Mouse (Mus musculus) ovary, adult 2 months (tissue): ENCODE results near the gene Scgb1b19. TPM values are rescaled to one million over a fixed set of nuclear protein-coding genes. Genes with fewer than 3 reads are reported as not detected.

Experiments used
- polyA plus RNA-seq: library from polyadenylated mRNA; depleted of rRNA; stranded (reverse); fragments of >200 nt; gene quantifications from 2 replicates; pipeline ENCODE4 v1.2.3, GENCODE M21; 2012; rRNA removed

The Scgb1b19 gene
- polyA plus RNA-seq = not detected in 2 replicates

GRCm38 (mm10) chr7:33286991-33287390, at the start of gene Scgb1b19:
Gene Scgb1b19 (plus strand): TSS chr7:33287291.

DNA sequence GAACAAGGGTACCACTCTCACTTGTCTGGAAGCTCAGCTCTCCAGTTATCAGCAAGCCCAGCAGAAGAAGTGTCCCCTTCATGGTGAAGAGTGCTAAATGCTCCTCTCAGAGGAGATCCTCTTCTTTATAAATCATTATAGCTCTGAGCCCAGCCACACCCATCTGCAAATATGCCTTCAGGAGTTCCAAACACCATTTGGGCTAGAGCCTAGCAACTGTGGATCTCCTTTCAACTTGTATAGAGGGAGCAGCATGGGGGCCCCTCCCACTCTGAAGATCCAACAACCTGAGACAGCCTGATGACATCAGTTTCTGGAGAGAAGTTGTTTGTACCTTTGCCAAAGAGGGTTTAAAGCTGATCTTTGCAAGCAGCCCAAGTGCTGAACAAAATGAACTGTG, 6.9 kb upstream of the Scgb1b19 start, which contains the start of gene Scgb2b19:
Gene Scgb2b19 (minus strand): TSS at position 101 of the 400 bp plus-strand sequence.

Other genes with a start within 250 kb of the Scgb1b19 start
- not detected in 2 replicates for gene Scgb2b17, start 230.7 kb upstream of the Scgb1b19 start, polyA plus RNA-seq
- gene Scgb1b17, start 223.8 kb upstream of the Scgb1b19 start, polyA plus RNA-seq = not detected in 2 replicates
- gene Scgb2b18, start 113.4 kb upstream of the Scgb1b19 start, polyA plus RNA-seq = not detected in 2 replicates
- gene Scgb1b18, start 101.7 kb upstream of the Scgb1b19 start, polyA plus RNA-seq = not detected in 2 replicates
- not detected in 2 replicates for gene Scgb2b19, start 7.0 kb upstream of the Scgb1b19 start, polyA plus RNA-seq
- not detected in 2 replicates for gene Scgb2b20, start 79.0 kb downstream of the Scgb1b19 start, polyA plus RNA-seq
- gene Scgb1b20, start 85.9 kb downstream of the Scgb1b19 start, polyA plus RNA-seq = not detected in 2 replicates
- gene Scgb2b21, start 233.2 kb downstream of the Scgb1b19 start, polyA plus RNA-seq = not detected in 2 replicates